Mouse (Mus musculus) forebrain, embryonic 11.5 days (tissue): ENCODE results near the gene Pgpep1l. TPM values are rescaled to one million over a fixed set of nuclear protein-coding genes. Genes with fewer than 3 reads are reported as not detected.

Experiments used
- polyA plus RNA-seq: library from polyadenylated mRNA; unstranded; fragments of >200 nt; fragmentation: Nextera tagmentation; extraction: Ambion mirVana; gene quantifications from 2 replicates; pipeline ENCODE4 v1.2.1, GENCODE M21; 2014

Gene Pgpep1l
- polyA plus RNA-seq, 1 experiment from 2014 or later, result not detected

Other genes with a start within 250 kb of the Pgpep1l start
- gene Fam169b, start 9.6 kb upstream of the Pgpep1l start, polyA plus RNA-seq, result 0.19 and 0.39 TPM in 2 replicates